Mouse (Mus musculus) testis, adult 2 months (tissue): ENCODE data around the gene Esyt2. TPM values are rescaled to one million over a fixed set of nuclear protein-coding genes. Genes with fewer than 3 reads are reported as not detected.

Source experiments
- H3K27ac ChIP-seq: fragments of 200-500 bp; 2 replicates; pipeline ENCODE4 v1.5.1; 2012; ENCODE audit warnings: low read depth, low read length; ENCODE audit not compliant: control insufficient read depth, insufficient read depth
- H3K27me3 ChIP-seq: fragments of 200-500 bp; 2 replicates; pipeline ENCODE4 v1.6.1; 2012; ENCODE audit warnings: mild to moderate bottlenecking, low read length, moderate library complexity; ENCODE audit not compliant: control insufficient read depth, insufficient read depth
- H3K36me3 ChIP-seq: fragments of 200-500 bp; 2 replicates; pipeline ENCODE4 v1.6.1; 2012; ENCODE audit warnings: mild to moderate bottlenecking, low read length; ENCODE audit not compliant: control insufficient read depth, insufficient read depth
- H3K4me1 ChIP-seq: fragments of 200-500 bp; 2 replicates; pipeline ENCODE4 v1.6.1; 2012; ENCODE audit warnings: low read length; ENCODE audit not compliant: control insufficient read depth, insufficient read depth
- H3K4me3 ChIP-seq: fragments of 200-500 bp; 2 replicates; pipeline ENCODE4 v1.5.1; 2012; ENCODE audit warnings: low read depth, mild to moderate bottlenecking, low read length, moderate library complexity, mixed read lengths; ENCODE audit not compliant: control insufficient read depth
- CTCF ChIP-seq: fragments of 200-500 bp; IDR thresholded peaks from 2 replicates; pipeline ENCODE4 v1.5.1; 2012; ENCODE audit warnings: low read depth, mild to moderate bottlenecking, inconsistent platforms, low read length, moderate library complexity; ENCODE audit not compliant: control insufficient read depth, insufficient read depth, insufficient replicate concordance
- POLR2A ChIP-seq: fragments of 200-500 bp; IDR thresholded peaks from 2 replicates; pipeline ENCODE4 v1.6.1; 2012; ENCODE audit warnings: low read depth, mild to moderate bottlenecking, inconsistent platforms, low read length, moderate library complexity; ENCODE audit not compliant: control insufficient read depth
- polyA plus RNA-seq: library from polyadenylated mRNA; depleted of rRNA; stranded (reverse); fragments of >200 nt; gene quantifications from 2 replicates; pipeline ENCODE4 v1.2.3, GENCODE M21; 2012

The Esyt2 gene
- polyA plus RNA-seq, 1 experiment, result 5.9 TPM

DNA sequence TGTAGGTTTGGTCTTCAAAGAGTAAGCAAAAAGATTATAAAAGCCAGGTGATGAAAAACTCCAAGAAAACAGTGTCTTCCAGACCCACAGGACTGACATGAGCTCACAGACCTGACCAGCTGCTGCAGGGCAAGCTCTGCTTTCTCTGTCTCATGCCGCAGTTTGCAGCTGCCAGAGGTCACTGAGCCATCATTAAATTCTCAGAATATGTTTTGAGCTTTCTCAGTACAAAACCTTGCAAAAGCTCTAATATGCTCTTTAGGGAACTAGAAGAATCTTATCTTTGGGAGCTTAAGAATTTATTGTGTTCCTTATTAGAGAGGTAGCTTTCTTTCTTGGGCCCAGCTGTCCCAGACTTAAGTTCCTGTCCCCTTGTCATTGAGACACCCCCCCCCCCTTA is 25.0 kb downstream of the Esyt2 start:
- H3K4me1 ChIP-seq, result no peaks in the 10 kb centered on the region; the same call in 1 of the 2 replicates
- TF ChIP-seq POLR2A (no peak), CTCF (no peak)
- no peak overlapping the region for H3K27ac ChIP-seq
- no peaks in the 10 kb centered on the region for H3K36me3 ChIP-seq
- no peak overlapping the region for H3K4me3 ChIP-seq
- H3K27me3 ChIP-seq, result no peaks in the 10 kb centered on the region

DNA sequence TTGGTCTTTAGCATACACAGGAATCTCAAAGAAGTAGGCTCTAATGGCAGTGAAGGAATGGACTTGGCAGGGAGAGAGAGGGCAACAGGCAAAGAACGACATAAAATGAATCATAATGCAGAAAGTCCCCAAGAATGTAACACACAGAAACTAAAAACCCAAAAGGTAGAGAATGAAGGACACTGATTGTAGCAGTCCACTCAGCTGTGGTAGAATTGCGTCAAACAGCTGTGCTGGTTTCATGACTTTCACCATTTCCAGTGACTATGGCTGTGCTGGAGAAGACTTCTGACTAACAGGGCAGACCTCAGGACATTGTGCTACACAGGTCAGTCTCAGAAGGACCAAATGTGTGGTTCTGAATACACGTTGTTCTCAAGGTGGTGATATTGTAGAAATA is 26.9 kb downstream of the Esyt2 start:
- Histone ChIP-seq H3K36me3 (no peaks in the 10 kb centered on the region), H3K27ac (no peak overlapping the region)
- TF ChIP-seq CTCF (no peak), POLR2A (no peak)

DNA sequence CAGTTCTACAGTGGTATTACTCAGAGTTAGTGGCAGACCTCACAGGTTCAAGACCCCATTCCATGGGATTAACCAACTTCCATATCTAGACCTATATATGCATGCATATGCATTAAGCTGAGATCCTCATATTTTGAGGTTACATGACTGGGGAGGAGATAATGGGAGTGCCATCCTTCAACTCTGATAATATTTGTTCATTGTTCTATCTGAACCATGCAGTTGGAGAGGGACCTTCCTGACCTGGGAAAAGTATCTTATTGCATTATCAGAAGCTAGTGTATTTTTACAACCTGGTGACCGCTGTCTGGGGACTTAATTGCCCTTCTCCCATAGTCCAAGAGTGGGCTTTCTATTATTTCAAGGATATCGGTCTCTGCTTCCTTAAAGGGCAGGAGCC is 27.6 kb downstream of the Esyt2 start:
- Histone ChIP-seq H3K27me3 (no peaks in the 10 kb centered on the region), H3K4me3 (no peak overlapping the region)
- TF ChIP-seq POLR2A, result no peak
- no peak for TF ChIP-seq CTCF

More for the DNA sequence above, 26.9 kb downstream of the Esyt2 start:
- no peak overlapping the region for H3K4me3 ChIP-seq
- H3K27me3 ChIP-seq, result no peaks in the 10 kb centered on the region
- H3K4me1 ChIP-seq, result no peaks in the 10 kb centered on the region; the same call in 1 of the 2 replicates

DNA sequence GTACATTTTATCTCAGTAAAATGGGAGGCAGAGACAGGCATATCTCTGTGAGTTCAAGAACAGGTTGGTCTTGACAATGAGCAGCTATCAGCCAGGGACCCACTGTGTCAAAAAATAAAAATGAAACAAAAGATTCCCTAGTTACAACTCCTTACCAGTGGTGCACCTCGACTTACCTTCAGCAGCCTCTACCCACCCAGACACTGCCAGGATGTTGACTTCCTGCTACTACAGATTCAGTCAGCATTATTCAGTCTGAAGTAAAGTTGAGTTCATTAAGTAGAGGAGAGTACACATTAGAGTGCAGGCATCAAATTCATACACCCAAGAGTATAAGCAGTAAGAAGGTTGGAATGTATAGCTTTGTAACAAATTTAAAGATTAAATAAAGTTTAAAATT is 32.8 kb downstream of the Esyt2 start:
- Histone ChIP-seq H3K4me1 (no peaks in the 10 kb centered on the region; the same call in 1 of the 2 replicates), H3K27ac (no peak overlapping the region), H3K27me3 (no peaks in the 10 kb centered on the region), H3K4me3 (no peak overlapping the region), H3K36me3 (no peaks in the 10 kb centered on the region; the same call in 1 of the 2 replicates)
- TF ChIP-seq POLR2A (no peak), CTCF (no peak)

More for the DNA sequence above, 27.6 kb downstream of the Esyt2 start:
- no peaks in the 10 kb centered on the region; the same call in 1 of the 2 replicates for H3K4me1 ChIP-seq
- no peak overlapping the region for H3K27ac ChIP-seq
- no peaks in the 10 kb centered on the region for H3K36me3 ChIP-seq

DNA sequence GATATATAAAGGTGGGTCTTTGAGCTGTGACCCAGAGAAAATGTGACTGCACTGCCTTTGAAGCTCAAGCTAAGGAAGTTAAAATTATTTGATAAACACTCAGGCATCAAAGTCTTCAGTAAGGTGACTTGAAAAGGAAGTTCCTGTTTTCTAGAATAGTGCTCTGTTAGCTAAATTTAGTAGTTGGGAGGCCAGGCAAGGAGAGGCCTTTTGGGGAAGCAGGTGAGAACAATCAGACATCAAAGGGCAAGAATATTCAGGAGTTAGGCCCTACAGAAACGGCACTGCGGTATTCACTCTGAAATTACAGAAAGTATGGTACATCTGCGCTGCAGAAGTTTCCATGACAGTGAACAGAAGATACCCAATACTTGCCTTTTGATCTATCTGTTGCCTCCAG is 34.5 kb downstream of the Esyt2 start:
- H3K27me3 ChIP-seq, result no peaks in the 10 kb centered on the region
- H3K36me3 ChIP-seq, result no peaks in the 10 kb centered on the region; the same call in 1 of the 2 replicates

DNA sequence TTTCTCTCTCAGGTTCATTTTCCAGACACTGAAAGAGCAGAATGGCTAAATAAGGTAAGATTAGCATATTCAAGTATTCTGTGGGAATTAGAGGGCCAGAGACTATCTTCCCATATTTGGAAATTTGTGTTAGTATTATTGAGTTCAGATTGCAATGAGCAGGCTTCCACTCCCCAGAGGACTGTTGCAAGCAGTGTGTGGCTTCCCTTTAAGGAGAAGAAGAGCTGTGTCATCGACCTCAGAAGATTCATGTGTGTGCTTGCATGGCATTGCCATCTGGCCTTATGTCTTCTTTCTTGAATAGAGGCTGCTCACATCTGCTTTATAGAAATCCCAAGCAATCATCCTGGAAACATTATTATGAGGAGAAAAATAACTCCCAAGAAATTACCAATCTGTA is 36.8 kb downstream of the Esyt2 start:
- H3K27ac ChIP-seq, result no peak overlapping the region
- no peak overlapping the region for H3K4me3 ChIP-seq
- no peak for TF ChIP-seq CTCF
- TF ChIP-seq POLR2A, result no peak
- no peaks in the 10 kb centered on the region for H3K27me3 ChIP-seq
- no peaks in the 10 kb centered on the region; the same call in none of the 2 replicates for H3K36me3 ChIP-seq
- no peaks in the 10 kb centered on the region for H3K4me1 ChIP-seq

More for the DNA sequence above, 34.5 kb downstream of the Esyt2 start:
- no peak overlapping the region for H3K4me3 ChIP-seq
- no peak overlapping the region for H3K27ac ChIP-seq
- no peaks in the 10 kb centered on the region for H3K4me1 ChIP-seq
- TF ChIP-seq CTCF (no peak), POLR2A (no peak)

DNA sequence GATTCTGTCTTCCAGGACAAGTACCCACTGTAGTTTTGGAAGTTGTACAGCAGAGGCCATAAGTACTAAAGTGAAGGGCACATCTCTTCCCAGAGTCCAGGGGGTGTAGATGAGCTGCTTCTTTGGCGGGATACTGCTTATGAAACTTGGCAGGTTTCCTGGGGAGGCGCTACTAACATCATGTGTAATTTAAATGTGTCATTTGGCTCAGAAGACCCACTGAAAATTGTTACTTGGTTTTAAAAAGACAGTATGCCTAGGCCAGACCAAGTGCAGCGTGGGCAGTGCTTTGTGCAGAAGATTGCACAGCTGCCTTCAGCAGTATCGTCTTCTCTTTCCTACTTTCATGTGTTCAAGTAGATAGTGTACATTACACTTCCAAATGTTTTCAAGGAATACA is 44.5 kb downstream of the Esyt2 start:
- H3K27me3 ChIP-seq, result no peaks in the 10 kb centered on the region
- H3K36me3 ChIP-seq, result no peaks in the 10 kb centered on the region; the same call in 1 of the 2 replicates
- H3K4me3 ChIP-seq, result no peak overlapping the region
- H3K27ac ChIP-seq, result no peak overlapping the region
- H3K4me1 ChIP-seq, result no peaks in the 10 kb centered on the region
- TF ChIP-seq POLR2A (no peak), CTCF (no peak)

DNA sequence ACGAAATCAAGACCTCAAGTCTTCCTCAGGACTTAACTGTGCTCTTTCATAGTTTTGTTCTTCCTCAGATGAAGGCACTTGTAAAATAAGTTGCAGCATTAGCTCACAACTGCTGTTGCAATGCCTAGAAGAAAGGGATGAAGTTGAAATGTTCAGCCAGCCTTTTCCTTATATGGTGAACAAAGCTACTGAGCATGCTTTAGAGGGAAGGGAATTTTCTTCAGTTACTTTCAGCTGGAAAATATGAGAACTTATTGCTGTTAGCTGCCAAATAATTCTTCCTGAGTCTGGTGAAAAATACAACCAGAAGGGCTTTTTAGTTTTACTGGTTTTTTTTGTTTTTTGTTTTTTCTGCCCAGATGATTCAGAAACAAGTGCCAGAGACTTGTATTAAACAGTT is 45.2 kb downstream of the Esyt2 start:
- no peaks in the 10 kb centered on the region for H3K4me1 ChIP-seq
- no peaks in the 10 kb centered on the region for H3K27me3 ChIP-seq
- TF ChIP-seq POLR2A (no peak), CTCF (no peak)
- no peak overlapping the region for H3K27ac ChIP-seq
- H3K36me3 ChIP-seq, result no peaks in the 10 kb centered on the region; the same call in 1 of the 2 replicates
- no peak overlapping the region for H3K4me3 ChIP-seq
